Mouse (Mus musculus) heart, embryonic 11.5 days (tissue): ENCODE measurements around the gene Oit3. TPM values are rescaled to one million over a fixed set of nuclear protein-coding genes. Genes with fewer than 3 reads are reported as not detected.

Experiments used
- ATAC-seq: fragments of 200-750 bp; cut with Nextera tagmentation; replicated peaks from 2 replicates; pipeline ENCODE4 v1.8.0; 2017; ENCODE audit warnings: moderate library complexity; ENCODE audit not compliant: insufficient number of reproducible peaks, low FRiP score, low TSS enrichment
- H3K27ac ChIP-seq: fragments of 300-500 bp; sonication (generic); 2 replicates; pipeline ENCODE4 v1.5.1; 2014; ENCODE audit warnings: mild to moderate bottlenecking, low read depth, low read length
- H3K27me3 ChIP-seq: fragments of 300-500 bp; sonication (generic); 2 replicates; pipeline ENCODE4 v1.6.1; 2014; ENCODE audit warnings: mild to moderate bottlenecking, low read length, mixed read lengths; ENCODE audit not compliant: control insufficient read depth, insufficient read depth
- H3K36me3 ChIP-seq: fragments of 300-500 bp; sonication (generic); 2 replicates; pipeline ENCODE4 v1.6.1; 2014; ENCODE audit warnings: mild to moderate bottlenecking, low read length, moderate library complexity, mixed read lengths; ENCODE audit not compliant: control insufficient read depth, insufficient read depth
- H3K4me1 ChIP-seq: fragments of 300-500 bp; sonication (generic); 2 replicates; pipeline ENCODE4 v1.6.1; 2014; ENCODE audit warnings: low read length; ENCODE audit not compliant: control insufficient read depth, insufficient read depth
- H3K4me2 ChIP-seq: fragments of 300-500 bp; sonication (generic); 2 replicates; pipeline ENCODE4 v1.6.1; 2014; ENCODE audit warnings: mild to moderate bottlenecking, moderate library complexity
- H3K4me3 ChIP-seq: fragments of 300-500 bp; sonication (generic); 2 replicates; pipeline ENCODE4 v1.5.1; 2014; ENCODE audit warnings: low read depth, low read length
- H3K9ac ChIP-seq: fragments of 300-500 bp; sonication (generic); 2 replicates; pipeline ENCODE4 v1.6.1; 2014; ENCODE audit warnings: mild to moderate bottlenecking, low read depth, low read length, moderate library complexity
- H3K9me3 ChIP-seq: fragments of 300-500 bp; sonication (generic); replicated peaks from 2 replicates; pipeline ENCODE4 v1.6.1; 2016; ENCODE audit warnings: low read length; ENCODE audit not compliant: control insufficient read depth
- WGBS: fragments of 180-500 bp; shearing (Covaris S2); extraction: QIAGEN DNeasy Blood & Tissue Kit; methylation state at CpG from one replicate; pipeline ENCODE4 v1.1.7; 2014; ENCODE audit not compliant: insufficient replicate concordance; 5-methylcytosine and 5-hydroxymethylcytosine counted together
- polyA plus RNA-seq: library from polyadenylated mRNA; unstranded; fragments of >200 nt; fragmentation: Nextera tagmentation; extraction: Ambion mirVana; gene quantifications from 2 replicates; pipeline ENCODE4 v1.2.1, GENCODE M21; 2014

The Oit3 gene
- polyA plus RNA-seq, 1 experiment from 2014 or later, result 5.1 TPM

DNA sequence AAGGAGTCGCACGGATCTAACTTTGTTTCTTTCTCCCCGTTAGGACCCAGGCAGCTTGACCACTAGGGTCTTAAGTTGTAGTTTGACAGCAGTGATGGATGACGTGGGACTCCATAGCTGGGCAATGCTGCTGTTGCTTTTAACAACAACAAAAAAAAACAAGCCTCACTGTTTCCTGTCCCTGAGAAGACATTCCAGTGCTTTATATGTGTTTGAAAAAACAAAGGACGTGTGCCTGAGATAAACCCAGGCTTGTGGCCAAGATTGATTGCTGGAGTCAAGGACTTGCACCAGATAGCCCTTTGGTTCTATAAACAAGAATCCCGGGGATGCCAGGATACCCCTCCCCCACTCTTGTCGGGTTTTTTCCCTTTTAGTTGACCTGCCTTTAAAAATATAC lies 1.6 kb upstream of the Oit3 start:
- WGBS, result 7% methylated on average over 7 of the region's 7 CpGs
- no peak overlapping the region for H3K9ac ChIP-seq
- H3K9me3 ChIP-seq, result no peaks in the 10 kb centered on the region
- H3K4me2 ChIP-seq, result peak overlapping the region; percentile 12
- H3K4me1 ChIP-seq, result peaks cover 36% of the 10 kb centered on the region
- H3K27ac ChIP-seq, result no peak overlapping the region
- no peak overlapping the region for H3K4me3 ChIP-seq
- ATAC-seq, result 0 out of 2 replicates have a peak, but pooled peaks have one; percentile 31
- no peaks in the 10 kb centered on the region for H3K36me3 ChIP-seq
- no peaks in the 10 kb centered on the region for H3K27me3 ChIP-seq

DNA sequence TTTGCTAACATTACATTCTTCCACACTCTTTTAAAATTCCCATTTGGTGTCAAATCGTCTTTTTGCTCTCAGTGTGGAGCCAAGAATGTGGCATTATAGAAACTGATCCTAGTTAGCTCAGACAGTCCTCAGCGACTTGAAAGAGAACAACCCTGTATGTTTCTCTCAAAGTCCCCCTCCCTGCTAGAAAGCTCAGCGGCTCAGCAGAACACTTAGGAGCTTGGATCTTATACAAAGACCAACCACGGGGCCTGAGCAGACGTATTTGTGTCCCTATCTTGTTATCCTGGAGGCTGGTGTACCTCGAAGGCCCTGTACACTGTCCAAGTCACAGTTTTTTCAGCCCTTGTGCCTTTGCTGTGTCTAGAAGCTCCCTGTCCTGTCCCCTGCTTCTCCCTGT lies 1.4 kb downstream of the Oit3 start:
- no peak overlapping the region for H3K27ac ChIP-seq
- no peak overlapping the region for H3K4me2 ChIP-seq
- 50% methylated on average over 6 of the region's 6 CpGs for WGBS
- no peak overlapping the region for H3K4me3 ChIP-seq
- peaks cover 22% of the 10 kb centered on the region for H3K4me1 ChIP-seq
- no peak for ATAC-seq
- H3K9ac ChIP-seq, result no peak overlapping the region
- no peaks in the 10 kb centered on the region for H3K9me3 ChIP-seq
- 0 out of 2 replicates have a peak, but pooled peaks cover 2% of the 10 kb centered on the region for H3K27me3 ChIP-seq
- H3K36me3 ChIP-seq, result no peaks in the 10 kb centered on the region

DNA sequence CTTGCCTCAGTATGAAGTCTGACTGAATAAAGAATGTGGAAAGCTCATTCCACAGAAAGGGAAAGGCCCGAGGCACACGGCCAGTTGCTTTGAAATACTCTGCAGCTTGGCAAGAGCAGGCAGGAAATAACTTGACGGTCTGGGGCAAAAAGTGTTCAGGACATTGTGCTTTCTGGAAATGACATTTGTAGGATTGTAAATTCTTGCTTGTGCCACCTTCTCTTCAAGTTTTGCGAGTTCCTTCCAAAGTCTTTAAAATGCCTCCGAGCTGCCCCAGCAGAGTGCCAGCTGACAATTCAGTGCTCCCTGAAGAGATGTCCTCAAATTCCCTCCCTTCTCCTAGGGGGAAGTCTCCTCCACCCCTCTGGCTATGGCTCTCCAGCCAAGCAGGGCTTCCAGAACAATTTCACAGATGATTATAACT lies 2.1 kb downstream of the Oit3 start:
- Histone ChIP-seq H3K27ac (no peak overlapping the region), H3K4me2 (no peak overlapping the region), H3K27me3 (0 out of 2 replicates have a peak, but pooled peaks cover 2% of the 10 kb centered on the region), H3K9ac (no peak overlapping the region), H3K4me1 (peaks cover 17% of the 10 kb centered on the region), H3K4me3 (no peak overlapping the region), H3K36me3 (no peaks in the 10 kb centered on the region), H3K9me3 (no peaks in the 10 kb centered on the region)
- 39% methylated on average over 5 of the region's 5 CpGs for WGBS
- ATAC-seq, result no peak

DNA sequence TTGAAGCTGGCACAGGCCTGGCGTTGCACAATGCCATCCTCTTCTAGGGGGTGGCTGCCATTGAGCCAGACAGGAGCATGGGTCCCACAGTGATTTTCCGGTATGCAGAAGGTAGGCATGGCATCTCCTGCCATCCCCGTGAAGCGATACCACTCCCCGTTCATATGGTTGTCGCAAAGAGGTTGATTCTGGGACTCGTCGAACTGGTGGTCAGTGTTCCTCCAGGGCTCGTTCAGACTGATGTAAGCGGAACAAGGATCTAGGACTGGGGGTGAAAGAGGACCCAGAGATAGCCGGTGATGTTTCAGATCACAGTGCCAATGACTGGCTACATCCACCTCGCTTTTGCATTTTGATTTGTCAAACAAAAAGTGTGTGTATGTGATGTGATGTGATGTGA lies 2.9 kb downstream of the Oit3 start:
- H3K36me3 ChIP-seq, result no peaks in the 10 kb centered on the region
- H3K4me3 ChIP-seq, result no peak overlapping the region
- no peaks in the 10 kb centered on the region for H3K9me3 ChIP-seq
- no peak for ATAC-seq
- 0 out of 2 replicates have a peak, but pooled peaks cover 2% of the 10 kb centered on the region for H3K27me3 ChIP-seq
- no peak overlapping the region for H3K27ac ChIP-seq
- WGBS, result 90% methylated on average over 12 of the region's 12 CpGs
- H3K4me2 ChIP-seq, result no peak overlapping the region
- H3K9ac ChIP-seq, result no peak overlapping the region
- H3K4me1 ChIP-seq, result peaks cover 10% of the 10 kb centered on the region

DNA sequence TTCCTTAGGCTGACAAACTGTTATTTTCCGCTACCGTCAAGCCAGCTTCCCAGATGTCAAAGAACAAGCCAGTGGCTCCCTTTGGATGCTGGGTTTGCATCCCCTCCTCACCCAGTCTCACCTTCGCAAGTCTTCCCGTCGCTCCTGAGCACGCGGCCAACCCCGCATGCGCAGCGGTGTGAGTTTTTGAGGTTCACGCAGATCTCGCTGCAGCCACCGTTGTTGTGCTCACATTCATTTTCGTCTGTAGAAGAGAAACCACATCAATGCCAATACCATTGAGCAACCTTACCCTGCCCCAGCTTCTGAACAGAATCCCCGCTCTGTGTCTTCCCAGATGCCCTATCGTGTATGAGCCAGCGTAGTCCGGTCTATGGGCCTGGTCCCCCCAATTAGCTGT lies 5.8 kb downstream of the Oit3 start:
- 89% methylated on average over 18 of the region's 18 CpGs for WGBS
- ATAC-seq, result no peak
- H3K9me3 ChIP-seq, result no peaks in the 10 kb centered on the region

DNA sequence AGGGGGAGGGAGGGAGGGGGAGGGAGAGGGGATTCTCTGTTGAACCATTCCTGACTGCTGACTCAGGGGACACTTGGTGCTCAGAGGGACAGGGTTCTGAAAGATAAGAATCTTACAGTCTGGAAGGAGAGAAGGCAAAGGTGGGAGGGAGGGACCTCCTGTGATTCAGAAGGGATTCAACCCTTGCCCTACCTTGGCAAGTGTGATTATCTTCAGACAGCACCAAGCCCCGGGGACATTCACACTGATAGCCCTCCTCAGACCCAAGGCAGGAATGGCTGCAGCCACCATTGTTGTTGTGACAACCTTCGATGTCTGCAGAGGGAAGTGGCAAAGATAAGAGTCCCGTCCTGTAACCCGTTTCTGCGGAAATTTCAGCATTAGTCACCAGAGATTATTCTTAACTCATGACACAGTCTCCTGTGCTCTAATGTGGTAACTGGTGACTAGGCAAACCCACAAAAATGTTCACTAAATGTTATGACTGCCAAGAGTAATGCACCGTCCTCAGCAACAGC lies 10.8 kb downstream of the Oit3 start:
- H3K4me2 ChIP-seq, result 0 out of 2 replicates have a peak overlapping the region, but pooled peaks have one; percentile 14
- H3K4me1 ChIP-seq, result peaks cover 7% of the 10 kb centered on the region; the same call in 1 of the 2 replicates
- H3K9me3 ChIP-seq, result no peaks in the 10 kb centered on the region
- WGBS, result 21% methylated on average over 6 of the region's 6 CpGs
- H3K4me3 ChIP-seq, result no peak overlapping the region
- no peak overlapping the region for H3K9ac ChIP-seq
- ATAC-seq, result peak; percentile 52; the same call in 1 of the 2 replicates
- H3K36me3 ChIP-seq, result no peaks in the 10 kb centered on the region
- no peak overlapping the region for H3K27ac ChIP-seq
- no peaks in the 10 kb centered on the region for H3K27me3 ChIP-seq

More for the DNA sequence above, 5.8 kb downstream of the Oit3 start:
- Histone ChIP-seq H3K4me2 (no peak overlapping the region), H3K4me1 (peaks cover 8% of the 10 kb centered on the region), H3K9ac (no peak overlapping the region), H3K27ac (no peak overlapping the region), H3K27me3 (0 out of 2 replicates have a peak, but pooled peaks cover 2% of the 10 kb centered on the region), H3K36me3 (no peaks in the 10 kb centered on the region), H3K4me3 (no peak overlapping the region)

DNA sequence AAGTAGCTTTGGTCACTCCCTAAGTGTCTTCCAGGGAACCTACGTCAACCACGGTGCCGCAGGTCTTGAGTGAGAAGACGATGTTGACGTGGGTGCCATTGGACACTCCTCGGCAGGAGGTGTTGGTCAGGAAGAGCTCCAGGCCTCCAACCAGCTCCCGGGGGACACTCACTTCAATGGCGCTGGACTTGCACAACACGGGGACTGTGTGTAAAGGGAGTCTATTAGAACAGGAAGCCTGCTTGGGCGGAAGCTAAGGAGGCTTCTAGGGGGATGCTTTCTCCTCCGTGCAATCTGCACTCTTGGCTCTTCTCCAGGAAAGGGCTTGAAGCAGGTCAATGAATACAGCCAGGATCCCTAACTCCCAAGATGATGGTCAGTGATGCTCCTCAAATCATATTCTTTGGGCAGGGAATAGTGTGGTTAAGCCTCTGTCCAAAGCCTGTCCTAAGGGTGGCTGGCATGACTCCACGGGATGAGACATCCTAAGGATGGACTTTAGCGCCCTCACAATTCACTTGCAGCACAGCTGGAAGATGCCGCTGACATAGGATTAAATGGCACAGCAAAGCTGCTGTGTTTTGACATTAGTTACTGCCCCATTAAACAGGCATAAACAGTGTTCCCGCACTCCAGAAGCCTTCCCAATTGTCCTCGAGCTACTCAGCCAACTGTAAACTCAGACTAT lies 12.0 kb downstream of the Oit3 start:
- Histone ChIP-seq H3K27me3 (no peaks in the 10 kb centered on the region), H3K36me3 (no peaks in the 10 kb centered on the region), H3K4me1 (peaks cover 7% of the 10 kb centered on the region; the same call in 1 of the 2 replicates), H3K9ac (no peak overlapping the region), H3K4me2 (no peak overlapping the region), H3K27ac (no peak overlapping the region), H3K4me3 (no peak overlapping the region), H3K9me3 (no peaks in the 10 kb centered on the region)
- 73% methylated on average over 16 of the region's 16 CpGs for WGBS
- ATAC-seq, result no peak

DNA sequence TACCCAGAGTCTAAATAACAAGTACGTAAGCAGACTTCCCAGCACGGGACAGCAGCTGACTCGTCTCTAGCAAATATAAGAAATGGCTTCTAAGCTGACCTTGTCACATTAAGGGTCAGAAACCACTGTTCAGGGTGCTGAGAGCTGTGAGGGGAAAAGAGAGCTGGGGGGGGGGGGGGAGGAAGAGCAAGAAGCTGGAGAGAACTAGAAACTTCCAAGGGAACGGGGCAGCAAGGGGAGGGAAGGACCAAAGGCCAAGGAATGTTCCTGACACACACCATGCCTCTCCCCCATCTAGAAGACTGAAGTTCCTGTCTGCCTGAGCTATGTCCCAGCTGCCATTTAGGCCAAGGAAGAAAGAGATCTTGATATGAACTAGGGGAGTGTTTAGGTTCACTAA lies 15.2 kb downstream of the Oit3 start:
- H3K4me2 ChIP-seq, result no peak overlapping the region
- peaks cover 7% of the 10 kb centered on the region; the same call in 1 of the 2 replicates for H3K4me1 ChIP-seq
- H3K4me3 ChIP-seq, result no peak overlapping the region
- no peaks in the 10 kb centered on the region for H3K27me3 ChIP-seq
- H3K9ac ChIP-seq, result no peak overlapping the region
- H3K27ac ChIP-seq, result no peak overlapping the region
- no peaks in the 10 kb centered on the region for H3K36me3 ChIP-seq
- 60% methylated on average over 4 of the region's 4 CpGs for WGBS
- ATAC-seq, result no peak
- no peaks in the 10 kb centered on the region for H3K9me3 ChIP-seq
